Mouse (Mus musculus): ENCODE data around the gene E330014E10Rik. TPM values are rescaled to one million over a fixed set of nuclear protein-coding genes. Genes with fewer than 3 reads are reported as not detected.
"Not testable (repeated sequence)": the region's sequence is repeated elsewhere in the genome, so short reads cannot be mapped to it uniquely, and the experiment has no call there.

E330014E10Rik gene
- polyA plus RNA-seq (2014; fragmentation: Nextera tagmentation; extraction: Ambion mirVana), result not detected in 2 replicates

- ATAC-seq (replicated peaks; ENCODE audit: low FRiP score); H3K27me3 ChIP-seq (ENCODE audit: control insufficient read depth, insufficient read depth, low read length); H3K36me3 ChIP-seq (ENCODE audit: control insufficient read depth, insufficient read depth, low read length); H3K4me2 ChIP-seq (ENCODE audit: low read depth, low read length, severe bottlenecking); H3K4me3 ChIP-seq (ENCODE audit: low read depth, low read length); H3K9me3 ChIP-seq (ENCODE audit: control insufficient read depth, low read length); H3K9ac ChIP-seq (ENCODE audit: low read length); DNase-seq (ENCODE audit: low spot score); H3K4me1 ChIP-seq (replicated peaks; ENCODE audit: control insufficient read depth, insufficient read depth, low read length); H3K27ac ChIP-seq (ENCODE audit: low read depth, low read length): not testable (repeated sequence)
- WGBS, result no CpG with 5 or more reads among the region's 2 CpGs
Measured at GRCm38 (mm10) chr5:95775690-95776089, at the start of gene E330014E10Rik. Gene E330014E10Rik (plus strand): TSS chr5:95775990.

- not testable (repeated sequence) for H3K9me3 ChIP-seq (ENCODE audit: control insufficient read depth, low read length); H3K4me3 ChIP-seq (ENCODE audit: low read depth, low read length); H3K9ac ChIP-seq (ENCODE audit: low read length); H3K27ac ChIP-seq (ENCODE audit: low read depth, low read length); H3K27me3 ChIP-seq (ENCODE audit: control insufficient read depth, insufficient read depth, low read length); H3K4me1 ChIP-seq (replicated peaks; ENCODE audit: control insufficient read depth, insufficient read depth, low read length); H3K4me2 ChIP-seq (ENCODE audit: low read depth, low read length, severe bottlenecking); DNase-seq (ENCODE audit: low spot score); H3K36me3 ChIP-seq (ENCODE audit: control insufficient read depth, insufficient read depth, low read length); ATAC-seq (replicated peaks; ENCODE audit: low FRiP score)
- no CpG with 5 or more reads among the region's 1 CpGs for WGBS
Measured at GRCm38 (mm10) chr5:95736073-95736472, 39.7 kb upstream of the E330014E10Rik start, which contains the start of gene Gm7978. Gene Gm7978 (minus strand): TSS chr5:95736173.

- H3K36me3 ChIP-seq (ENCODE audit: control insufficient read depth, insufficient read depth, low read length); H3K4me3 ChIP-seq (ENCODE audit: low read depth, low read length); H3K27ac ChIP-seq (ENCODE audit: low read depth, low read length); H3K9me3 ChIP-seq (ENCODE audit: control insufficient read depth, low read length); H3K4me1 ChIP-seq (replicated peaks; ENCODE audit: control insufficient read depth, insufficient read depth, low read length); H3K4me2 ChIP-seq (ENCODE audit: low read depth, low read length, severe bottlenecking); H3K9ac ChIP-seq (ENCODE audit: low read length); H3K27me3 ChIP-seq (ENCODE audit: control insufficient read depth, insufficient read depth, low read length); DNase-seq (ENCODE audit: low spot score); ATAC-seq (replicated peaks; ENCODE audit: low FRiP score): not testable (repeated sequence)
- WGBS, result no CpG with 5 or more reads among the region's 3 CpGs
Measured at GRCm38 (mm10) chr5:95741714-95742113, 34.1 kb upstream of the E330014E10Rik start, which contains the start of gene Gm7982. Gene Gm7982 (plus strand): TSS chr5:95742014.

GRCm38 (mm10) chr5:95810841-95811240 is 35.1 kb downstream of the E330014E10Rik start:
- WGBS, result 63% methylated on average over 2 of the region's 2 CpGs
- not testable (repeated sequence) for ATAC-seq (replicated peaks; ENCODE audit: low FRiP score); H3K4me2 ChIP-seq (ENCODE audit: low read depth, low read length, severe bottlenecking); H3K36me3 ChIP-seq (ENCODE audit: control insufficient read depth, insufficient read depth, low read length); H3K9me3 ChIP-seq (ENCODE audit: control insufficient read depth, low read length); H3K27me3 ChIP-seq (ENCODE audit: control insufficient read depth, insufficient read depth, low read length); H3K9ac ChIP-seq (ENCODE audit: low read length); H3K4me1 ChIP-seq (replicated peaks; ENCODE audit: control insufficient read depth, insufficient read depth, low read length); H3K4me3 ChIP-seq (ENCODE audit: low read depth, low read length); DNase-seq (ENCODE audit: low spot score); H3K27ac ChIP-seq (ENCODE audit: low read depth, low read length)

DNA sequence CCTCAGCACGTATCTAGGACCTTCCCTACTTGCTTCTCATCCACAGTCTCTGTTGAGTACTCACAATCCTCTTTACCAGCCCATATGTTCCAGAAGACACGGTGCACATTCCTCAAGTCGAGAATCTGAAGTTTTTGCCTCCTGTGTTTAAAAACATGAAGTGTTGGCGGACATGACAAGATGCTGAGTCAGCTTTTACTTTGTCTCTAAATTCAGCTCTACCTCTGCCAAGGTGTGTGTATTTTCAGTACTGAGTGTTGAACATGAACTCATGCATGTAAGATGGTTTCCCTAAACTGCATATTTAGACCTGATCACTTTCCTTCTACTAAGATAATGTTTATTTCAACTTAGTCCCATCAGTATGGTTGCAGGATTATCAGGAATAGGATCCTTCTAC is 60.8 kb downstream of the E330014E10Rik start:
- ATAC-seq (replicated peaks; ENCODE audit: low FRiP score) (no peak), DNase-seq (ENCODE audit: low spot score) (no peak)
- Histone ChIP-seq H3K27ac (ENCODE audit: low read depth, low read length) (no peak overlapping the region), H3K36me3 (ENCODE audit: control insufficient read depth, insufficient read depth, low read length) (no peaks in the 10 kb centered on the region), H3K27me3 (ENCODE audit: control insufficient read depth, insufficient read depth, low read length) (no peaks in the 10 kb centered on the region), H3K4me1 (replicated peaks; ENCODE audit: control insufficient read depth, insufficient read depth, low read length) (no peaks in the 10 kb centered on the region), H3K9ac (ENCODE audit: low read length) (no peak overlapping the region), H3K4me2 (ENCODE audit: low read depth, low read length, severe bottlenecking) (no peak overlapping the region), H3K4me3 (ENCODE audit: low read depth, low read length) (no peak overlapping the region), H3K9me3 (ENCODE audit: control insufficient read depth, low read length) (no peaks in the 10 kb centered on the region; the same call in 1 of the 2 replicates)
- 79% methylated on average over 4 of the region's 4 CpGs for WGBS

- ATAC-seq (replicated peaks; ENCODE audit: low FRiP score), result no peak
- WGBS, result 83% methylated on average over 3 of the region's 3 CpGs
- Histone ChIP-seq H3K9me3 (ENCODE audit: control insufficient read depth, low read length) (no peaks in the 10 kb centered on the region), H3K27me3 (ENCODE audit: control insufficient read depth, insufficient read depth, low read length) (no peaks in the 10 kb centered on the region), H3K4me2 (ENCODE audit: low read depth, low read length, severe bottlenecking) (no peak overlapping the region), H3K36me3 (ENCODE audit: control insufficient read depth, insufficient read depth, low read length) (no peaks in the 10 kb centered on the region), H3K27ac (ENCODE audit: low read depth, low read length) (no peak overlapping the region), H3K9ac (ENCODE audit: low read length) (no peak overlapping the region), H3K4me3 (ENCODE audit: low read depth, low read length) (no peak overlapping the region), H3K4me1 (replicated peaks; ENCODE audit: control insufficient read depth, insufficient read depth, low read length) (no peaks in the 10 kb centered on the region)
- no peak for DNase-seq (ENCODE audit: low spot score)
Measured at GRCm38 (mm10) chr5:95854030-95854429, 78.2 kb downstream of the E330014E10Rik start.

Other genes with a start within 250 kb of the E330014E10Rik start
- gene Gm7971, start 181.1 kb upstream of the E330014E10Rik start, polyA plus RNA-seq (2014; fragmentation: Nextera tagmentation; extraction: Ambion mirVana), result not detected in 2 replicates
- gene Gm7978, start 39.8 kb upstream of the E330014E10Rik start, polyA plus RNA-seq (2014; fragmentation: Nextera tagmentation; extraction: Ambion mirVana), result not detected in 2 replicates
- not detected in 2 replicates for gene Gm7982, start 34.0 kb upstream of the E330014E10Rik start, polyA plus RNA-seq (2014; fragmentation: Nextera tagmentation; extraction: Ambion mirVana)
- gene Cxcl13, start 181.0 kb downstream of the E330014E10Rik start, polyA plus RNA-seq (2014; fragmentation: Nextera tagmentation; extraction: Ambion mirVana), result 0.40 and 1.2 TPM in 2 replicates